Mouse (Mus musculus) bone marrow macrophage, adult 2 months (primary cell): ENCODE data around the gene Gm20532.

Experiments
- CTCF ChIP-seq: IDR thresholded peaks from 2 replicates; pipeline ENCODE4 v1.5.1; 2012; ENCODE audit warnings: low read depth, mild to moderate bottlenecking, low read length, moderate library complexity
- POLR2A ChIP-seq: IDR thresholded peaks from 2 replicates; pipeline ENCODE4 v1.6.1; 2012; ENCODE audit warnings: mild to moderate bottlenecking, low read depth, low read length, borderline replicate concordance

DNA sequence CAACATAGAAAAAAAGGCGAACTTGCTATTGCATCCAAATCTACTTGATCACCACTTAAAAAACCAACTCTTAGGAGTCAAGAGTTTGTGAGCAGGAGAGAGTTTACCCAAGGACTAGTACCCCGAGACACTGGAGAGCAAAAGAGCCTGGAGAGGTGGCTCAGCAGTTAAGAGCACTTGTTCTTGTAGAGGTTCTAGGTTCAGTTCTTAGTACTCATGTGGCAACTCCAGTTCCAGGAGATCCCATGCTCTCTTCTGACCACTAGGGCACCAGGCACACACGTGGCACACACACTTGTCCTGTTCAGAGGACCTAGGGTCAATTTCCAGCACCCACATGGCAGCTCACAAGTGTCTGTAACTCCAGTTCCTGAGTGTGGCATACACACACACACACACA is 39.6 kb downstream of the Gm20532 start:
- TF ChIP-seq CTCF (no peak), POLR2A (no peak)
